ENCODE assay signal across 24 mouse cellular contexts in the genomic region with DNA sequence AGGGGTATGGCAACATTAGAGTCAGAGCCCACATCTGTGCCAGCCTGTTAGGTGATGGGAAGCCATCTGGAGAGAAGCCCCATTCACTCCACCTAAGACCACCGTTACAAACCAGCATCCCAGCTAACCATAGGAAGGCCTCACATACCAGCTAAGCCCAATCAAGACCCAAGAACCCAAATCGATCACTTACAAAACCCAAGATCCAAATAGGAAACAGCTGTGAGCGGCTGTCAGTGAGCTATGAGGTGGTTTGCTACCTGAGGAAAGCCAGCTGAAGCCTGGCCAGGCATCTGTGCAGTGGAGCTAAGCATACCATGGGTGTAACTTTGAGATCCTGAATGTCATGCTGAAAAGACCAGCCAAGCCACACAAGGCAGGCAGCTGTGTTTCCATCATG.
"Had no signal": no experiment of that assay in that cellular context is flagged by ENCODE, and none has a peak within 500 bp of the region (broad histone marks: within the 10 kb centered on the region; RNA-seq: fewer than 3 reads in every experiment).

No protein-coding gene starts in this region.

- DNase-seq: gastrocnemius, adult 2 months; gastrocnemius, postnatal 10 days; gastrocnemius, postnatal 25 days; heart, adult 18-20 months; heart, postnatal 10 days; heart, postnatal 4 days; kidney, adult 18-20 months; kidney, adult 8-10 months; kidney, postnatal 10 days; kidney, postnatal 25 days; kidney, postnatal 4 days had no signal

- H3K4me1 ChIP-seq: hindbrain, embryonic 15.5 days; liver, embryonic 12.5 days had no signal

- H3K27me3 ChIP-seq: heart, embryonic 12.5 days; hindbrain, embryonic 15.5 days; limb, embryonic 15.5 days; liver, embryonic 12.5 days had no signal

- H3K36me3 ChIP-seq: heart, embryonic 10.5 days; heart, embryonic 12.5 days; hindbrain, embryonic 10.5 days; hindbrain, embryonic 12.5 days; hindbrain, embryonic 15.5 days; limb, embryonic 12.5 days; limb, embryonic 15.5 days; liver, embryonic 12.5 days had no signal

- ATAC-seq: hindbrain, postnatal 0 days; intestine, embryonic 16.5 days; liver, embryonic 12.5 days had no signal

- H3K4me2 ChIP-seq: heart, embryonic 12.5 days; hindbrain, embryonic 12.5 days; hindbrain, embryonic 15.5 days; limb, embryonic 12.5 days; limb, embryonic 15.5 days; liver, embryonic 12.5 days had no signal

- H3K9me3 ChIP-seq: heart, embryonic 10.5 days; heart, embryonic 12.5 days; hindbrain, embryonic 10.5 days; hindbrain, embryonic 12.5 days; hindbrain, embryonic 15.5 days; limb, embryonic 12.5 days; limb, embryonic 15.5 days; liver, embryonic 12.5 days had no signal

- H3K27ac ChIP-seq: gastrocnemius, adult 2 months; heart, embryonic 10.5 days; hindbrain, embryonic 10.5 days; hindbrain, embryonic 12.5 days; hindbrain, embryonic 15.5 days; hindbrain, postnatal 0 days; layer of hippocampus, adult 2 months; left cerebral cortex, adult 2 months; limb, embryonic 12.5 days; limb, embryonic 15.5 days; liver, embryonic 12.5 days; liver, embryonic 14.5 days had no signal

- H3K4me3 ChIP-seq: gastrocnemius, adult 2 months; heart, embryonic 10.5 days; heart, embryonic 12.5 days; hindbrain, embryonic 10.5 days; hindbrain, embryonic 12.5 days; hindbrain, embryonic 15.5 days; layer of hippocampus, adult 2 months; left cerebral cortex, adult 2 months; limb, embryonic 12.5 days; limb, embryonic 15.5 days; liver, embryonic 12.5 days had no signal

- H3K9ac ChIP-seq: heart, embryonic 12.5 days; hindbrain, embryonic 12.5 days; hindbrain, embryonic 15.5 days; limb, embryonic 12.5 days; limb, embryonic 15.5 days; liver, embryonic 12.5 days; liver, embryonic 14.5 days had no signal
